Mouse (Mus musculus): ENCODE data around the gene Tmem19. TPM values are rescaled to one million over a fixed set of nuclear protein-coding genes. Genes with fewer than 3 reads are reported as not detected.

Gene Tmem19
- polyA plus RNA-seq, 1 experiment from 2014 or later, result 30.1 TPM

GRCm38 (mm10) chr10:115298683-115299082 is 63.6 kb downstream of the Tmem19 start:
- peaks cover 75% of the 10 kb centered on the region for H3K36me3 ChIP-seq (ENCODE audit: control insufficient read depth, insufficient read depth, low read length)
- 92% methylated on average over 4 of the region's 4 CpGs for WGBS
- no peaks in the 10 kb centered on the region for H3K9me3 ChIP-seq (ENCODE audit: control insufficient read depth, low read length)

GRCm38 (mm10) chr10:115297582-115297981 is 64.7 kb downstream of the Tmem19 start:
- ATAC-seq (ENCODE audit: insufficient number of reproducible peaks, insufficient read depth, low FRiP score, low read depth), result no peak; the same call in 1 of the 2 replicates
- Histone ChIP-seq H3K27ac (replicated peaks in 1 of 2; ENCODE audit: control insufficient read depth in 1 of 2, insufficient read depth in 1 of 2, low read depth in 2 of 2, low read length in 2 of 2) (no peak overlapping the region), H3K9me3 (ENCODE audit: control insufficient read depth, low read length) (no peaks in the 10 kb centered on the region), H3K27me3 (ENCODE audit: control insufficient read depth, insufficient read depth, low read length) (no peaks in the 10 kb centered on the region), H3K9ac (ENCODE audit: low read length) (no peak overlapping the region), H3K4me2 (ENCODE audit: low read length) (no peak overlapping the region), H3K4me3 (ENCODE audit: control insufficient read depth in 1 of 2, insufficient read depth in 1 of 2, low read depth in 1 of 2, low read length in 2 of 2) (no peak overlapping the region), H3K36me3 (ENCODE audit: control insufficient read depth, insufficient read depth, low read length) (peaks cover 84% of the 10 kb centered on the region), H3K4me1 (ENCODE audit: control insufficient read depth in 2 of 2, insufficient read depth in 2 of 2, low read length in 2 of 2) (no peaks in the 10 kb centered on the region)
- 90% methylated on average over 5 of the region's 5 CpGs for WGBS

More at GRCm38 (mm10) chr10:115298683-115299082, 63.6 kb downstream of the Tmem19 start:
- ATAC-seq (ENCODE audit: insufficient number of reproducible peaks, insufficient read depth, low FRiP score, low read depth), result no peak
- no peak overlapping the region for H3K27ac ChIP-seq (replicated peaks in 1 of 2; ENCODE audit: control insufficient read depth in 1 of 2, insufficient read depth in 1 of 2, low read depth in 2 of 2, low read length in 2 of 2)
- no peaks in the 10 kb centered on the region for H3K27me3 ChIP-seq (ENCODE audit: control insufficient read depth, insufficient read depth, low read length)
- H3K4me1 ChIP-seq (ENCODE audit: control insufficient read depth in 2 of 2, insufficient read depth in 2 of 2, low read length in 2 of 2), result no peaks in the 10 kb centered on the region
- no peak overlapping the region for H3K4me2 ChIP-seq (ENCODE audit: low read length)
- no peak overlapping the region for H3K9ac ChIP-seq (ENCODE audit: low read length)
- no peak overlapping the region for H3K4me3 ChIP-seq (ENCODE audit: control insufficient read depth in 1 of 2, insufficient read depth in 1 of 2, low read depth in 1 of 2, low read length in 2 of 2)

DNA sequence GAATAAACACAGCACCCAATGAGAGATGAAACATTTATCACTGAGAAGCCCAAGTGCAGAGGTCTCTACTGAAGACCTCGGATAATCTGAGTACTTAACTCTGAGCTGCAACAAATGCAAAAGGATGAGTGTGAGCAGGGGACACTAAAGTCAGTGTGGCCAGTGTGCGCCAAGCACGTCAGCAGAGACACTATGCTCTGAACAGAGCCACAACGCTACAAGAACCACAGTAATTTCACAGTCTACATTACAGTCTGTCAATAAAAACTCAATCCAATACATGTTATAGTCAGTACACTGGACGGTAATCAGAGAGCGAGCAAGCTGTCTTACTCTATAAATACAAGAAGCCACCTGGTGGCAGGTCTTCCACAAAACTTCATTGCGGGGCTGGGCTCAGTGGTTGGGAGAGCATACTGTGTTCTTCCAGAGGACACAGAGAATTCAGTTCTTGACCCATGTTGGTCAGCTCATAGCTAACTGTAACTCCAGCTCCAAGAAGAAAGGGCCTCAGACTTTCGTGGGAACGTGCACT is 65.8 kb downstream of the Tmem19 start:
- no peaks in the 10 kb centered on the region for H3K9me3 ChIP-seq (ENCODE audit: control insufficient read depth, low read length)
- H3K4me3 ChIP-seq (ENCODE audit: control insufficient read depth in 1 of 2, insufficient read depth in 1 of 2, low read depth in 1 of 2, low read length in 2 of 2), result no peak overlapping the region
- no peak for ATAC-seq (ENCODE audit: insufficient number of reproducible peaks, insufficient read depth, low FRiP score, low read depth)
- no peaks in the 10 kb centered on the region for H3K27me3 ChIP-seq (ENCODE audit: control insufficient read depth, insufficient read depth, low read length)
- no peaks in the 10 kb centered on the region for H3K4me1 ChIP-seq (ENCODE audit: control insufficient read depth in 2 of 2, insufficient read depth in 2 of 2, low read length in 2 of 2)
- WGBS, result 78% methylated on average over 9 of the region's 9 CpGs
- H3K9ac ChIP-seq (ENCODE audit: low read length), result no peak overlapping the region
- no peak overlapping the region for H3K4me2 ChIP-seq (ENCODE audit: low read length)
- peaks cover 84% of the 10 kb centered on the region for H3K36me3 ChIP-seq (ENCODE audit: control insufficient read depth, insufficient read depth, low read length)
- H3K27ac ChIP-seq (replicated peaks in 1 of 2; ENCODE audit: control insufficient read depth in 1 of 2, insufficient read depth in 1 of 2, low read depth in 2 of 2, low read length in 2 of 2), result no peak overlapping the region

- H3K4me2 ChIP-seq (ENCODE audit: low read length), result no peak overlapping the region
- no peaks in the 10 kb centered on the region for H3K9me3 ChIP-seq (ENCODE audit: control insufficient read depth, low read length)
- H3K27ac ChIP-seq (replicated peaks in 1 of 2; ENCODE audit: control insufficient read depth in 1 of 2, insufficient read depth in 1 of 2, low read depth in 2 of 2, low read length in 2 of 2), result no peak overlapping the region
- H3K27me3 ChIP-seq (ENCODE audit: control insufficient read depth, insufficient read depth, low read length), result no peaks in the 10 kb centered on the region
- H3K4me3 ChIP-seq (ENCODE audit: control insufficient read depth in 1 of 2, insufficient read depth in 1 of 2, low read depth in 1 of 2, low read length in 2 of 2), result no peak overlapping the region
- no peak overlapping the region for H3K9ac ChIP-seq (ENCODE audit: low read length)
- no peak for ATAC-seq (ENCODE audit: insufficient number of reproducible peaks, insufficient read depth, low FRiP score, low read depth)
- H3K4me1 ChIP-seq (ENCODE audit: control insufficient read depth in 2 of 2, insufficient read depth in 2 of 2, low read length in 2 of 2), result no peaks in the 10 kb centered on the region
- peaks cover 84% of the 10 kb centered on the region for H3K36me3 ChIP-seq (ENCODE audit: control insufficient read depth, insufficient read depth, low read length)
- 97% methylated on average over 3 of the region's 3 CpGs for WGBS
Observed at GRCm38 (mm10) chr10:115295162-115295561, 67.1 kb downstream of the Tmem19 start.

GRCm38 (mm10) chr10:115294715-115295114 is 67.6 kb downstream of the Tmem19 start:
- no peak for ATAC-seq (ENCODE audit: insufficient number of reproducible peaks, insufficient read depth, low FRiP score, low read depth)
- Histone ChIP-seq H3K9me3 (ENCODE audit: control insufficient read depth, low read length) (no peaks in the 10 kb centered on the region), H3K9ac (ENCODE audit: low read length) (no peak overlapping the region), H3K4me2 (ENCODE audit: low read length) (no peak overlapping the region), H3K4me1 (ENCODE audit: control insufficient read depth in 2 of 2, insufficient read depth in 2 of 2, low read length in 2 of 2) (no peaks in the 10 kb centered on the region), H3K27me3 (ENCODE audit: control insufficient read depth, insufficient read depth, low read length) (no peaks in the 10 kb centered on the region), H3K4me3 (ENCODE audit: control insufficient read depth in 1 of 2, insufficient read depth in 1 of 2, low read depth in 1 of 2, low read length in 2 of 2) (no peak overlapping the region), H3K36me3 (ENCODE audit: control insufficient read depth, insufficient read depth, low read length) (peaks cover 84% of the 10 kb centered on the region), H3K27ac (replicated peaks in 1 of 2; ENCODE audit: control insufficient read depth in 1 of 2, insufficient read depth in 1 of 2, low read depth in 2 of 2, low read length in 2 of 2) (no peak overlapping the region)
- 95% methylated on average over 7 of the region's 7 CpGs for WGBS

- Histone ChIP-seq H3K36me3 (ENCODE audit: control insufficient read depth, insufficient read depth, low read length) (peaks cover 83% of the 10 kb centered on the region), H3K9me3 (ENCODE audit: control insufficient read depth, low read length) (no peaks in the 10 kb centered on the region), H3K4me1 (ENCODE audit: control insufficient read depth in 2 of 2, insufficient read depth in 2 of 2, low read length in 2 of 2) (no peaks in the 10 kb centered on the region), H3K4me2 (ENCODE audit: low read length) (no peak overlapping the region), H3K9ac (ENCODE audit: low read length) (no peak overlapping the region), H3K4me3 (ENCODE audit: control insufficient read depth in 1 of 2, insufficient read depth in 1 of 2, low read depth in 1 of 2, low read length in 2 of 2) (no peak overlapping the region), H3K27ac (replicated peaks in 1 of 2; ENCODE audit: control insufficient read depth in 1 of 2, insufficient read depth in 1 of 2, low read depth in 2 of 2, low read length in 2 of 2) (no peak overlapping the region), H3K27me3 (ENCODE audit: control insufficient read depth, insufficient read depth, low read length) (no peaks in the 10 kb centered on the region)
- WGBS, result 94% methylated on average over 7 of the region's 7 CpGs
- no peak for ATAC-seq (ENCODE audit: insufficient number of reproducible peaks, insufficient read depth, low FRiP score, low read depth)
Observed at GRCm38 (mm10) chr10:115293946-115294345, 68.4 kb downstream of the Tmem19 start.

GRCm38 (mm10) chr10:115290671-115291070 is 71.6 kb downstream of the Tmem19 start:
- 87% methylated on average over 9 of the region's 9 CpGs for WGBS
- no peaks in the 10 kb centered on the region for H3K27me3 ChIP-seq (ENCODE audit: control insufficient read depth, insufficient read depth, low read length)
- no peak overlapping the region for H3K4me2 ChIP-seq (ENCODE audit: low read length)
- no peak overlapping the region for H3K9ac ChIP-seq (ENCODE audit: low read length)
- H3K4me3 ChIP-seq (ENCODE audit: control insufficient read depth in 1 of 2, insufficient read depth in 1 of 2, low read depth in 1 of 2, low read length in 2 of 2), result no peak overlapping the region
- no peak for ATAC-seq (ENCODE audit: insufficient number of reproducible peaks, insufficient read depth, low FRiP score, low read depth)
- peaks cover 87% of the 10 kb centered on the region for H3K36me3 ChIP-seq (ENCODE audit: control insufficient read depth, insufficient read depth, low read length)
- no peaks in the 10 kb centered on the region for H3K9me3 ChIP-seq (ENCODE audit: control insufficient read depth, low read length)
- H3K27ac ChIP-seq (replicated peaks in 1 of 2; ENCODE audit: control insufficient read depth in 1 of 2, insufficient read depth in 1 of 2, low read depth in 2 of 2, low read length in 2 of 2), result no peak overlapping the region
- no peaks in the 10 kb centered on the region for H3K4me1 ChIP-seq (ENCODE audit: control insufficient read depth in 2 of 2, insufficient read depth in 2 of 2, low read length in 2 of 2)

All from heart, embryonic 14.5 days (tissue).